Mouse (Mus musculus) layer of hippocampus, adult 8-10 months (tissue): ENCODE measurements around the gene Mink1. TPM values are rescaled to one million over a fixed set of nuclear protein-coding genes. Genes with fewer than 3 reads are reported as not detected.
A peak's percentile ranks its signal among the peaks of the same experiment; 100 is the strongest.
"Not testable (repeated sequence)": the region's sequence is repeated elsewhere in the genome, so short reads cannot be mapped to it uniquely, and the experiment has no call there.

Experiments used
- DNase-seq, 2 experiments: peaks; one replicate each; pipeline ENCODE4 v3.0.0; 2022; ENCODE audit warnings: low spot score in 2 of 2
- total RNA-seq, 4 experiments: library from RNA; stranded (reverse); gene quantifications; 2 replicates each; pipeline ENCODE4 v1.2.4; 2022

Gene Mink1
- 100 to 1,000 TPM; 419 to 496 (median 460) TPM for total RNA-seq

DNA sequence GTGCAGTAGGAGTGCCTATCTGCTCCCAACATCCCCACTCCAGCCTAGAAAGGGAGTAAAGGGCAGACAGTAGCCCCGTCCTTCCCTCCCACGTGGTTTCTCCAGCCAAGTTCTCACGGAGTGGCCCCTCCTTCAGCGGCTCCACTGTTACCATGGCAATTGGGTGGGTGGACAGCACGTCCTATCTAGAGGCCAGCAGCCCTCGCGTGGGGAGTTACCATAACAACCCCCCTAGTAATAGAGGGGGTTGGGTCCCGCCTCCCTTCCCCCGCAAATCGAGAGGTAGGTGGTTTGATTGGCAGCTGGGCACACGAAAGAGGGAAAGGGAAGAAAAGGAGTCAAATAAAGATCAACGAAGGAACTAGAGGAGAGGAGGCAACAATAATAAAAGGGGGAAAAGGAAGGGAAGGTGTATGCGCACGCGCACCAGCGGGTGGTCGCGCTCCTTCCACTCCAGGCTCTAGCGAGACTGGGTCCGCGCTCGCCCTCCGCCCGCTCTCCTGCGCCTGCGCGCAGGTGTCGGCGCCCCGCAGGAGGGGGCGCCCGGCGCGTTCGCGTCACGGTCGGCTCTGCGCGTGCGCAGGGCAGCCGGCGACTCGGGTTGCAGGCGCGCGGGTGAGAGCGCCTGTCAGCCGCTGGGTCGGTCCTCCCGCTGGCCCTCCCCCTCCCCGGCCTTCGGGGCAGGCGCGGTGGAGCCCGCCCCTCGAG is at the start of gene Mink1:
Gene Mink1 (plus strand): TSS at position 595 of the 708 bp plus-strand sequence.
- peak; percentile 86 to 92 for DNase-seq

DNA sequence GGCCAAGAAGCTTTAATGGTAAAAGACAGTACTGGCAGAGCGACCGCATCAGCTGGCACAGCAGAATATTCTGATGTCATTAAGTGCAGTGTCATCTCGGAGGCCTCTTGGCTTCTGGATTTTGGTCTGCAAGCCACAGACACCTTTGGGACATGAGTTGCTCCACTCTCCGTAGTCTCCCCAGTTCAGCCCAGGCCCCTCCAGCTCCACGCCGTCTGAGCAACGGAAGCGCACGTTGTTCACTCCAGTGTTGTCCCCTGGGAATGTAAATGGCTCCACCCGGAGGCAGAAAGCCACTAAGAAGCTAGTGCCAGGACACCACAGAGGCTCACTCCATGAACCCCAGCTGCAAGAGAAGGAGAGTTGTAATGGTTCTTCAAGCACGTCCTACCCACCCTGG is 49.2 kb upstream of the Mink1 start:
- no peak for DNase-seq

DNA sequence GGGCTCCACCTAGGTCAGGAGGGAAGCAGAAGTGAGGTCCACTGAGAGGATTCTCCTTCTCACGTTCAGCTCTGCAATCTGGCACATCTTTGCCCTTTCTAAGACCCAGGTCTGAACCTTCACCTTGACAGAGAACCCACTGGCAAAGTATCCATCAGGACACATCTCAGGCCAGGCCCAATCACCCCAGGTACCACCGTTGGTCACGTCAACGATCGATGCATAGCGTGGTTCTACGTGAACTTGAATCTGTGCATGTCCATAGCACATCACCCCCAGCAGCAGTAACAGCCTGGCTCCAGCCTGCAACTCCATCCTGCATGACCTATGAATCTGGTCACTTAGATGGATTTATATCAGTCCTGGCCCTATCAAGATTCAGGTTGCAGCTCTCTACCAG is 48.4 kb upstream of the Mink1 start, which contains the start of gene Vmo1:
Gene Vmo1 (minus strand): TSS at position 329 of the 400 bp plus-strand sequence.
- no peak for DNase-seq

DNA sequence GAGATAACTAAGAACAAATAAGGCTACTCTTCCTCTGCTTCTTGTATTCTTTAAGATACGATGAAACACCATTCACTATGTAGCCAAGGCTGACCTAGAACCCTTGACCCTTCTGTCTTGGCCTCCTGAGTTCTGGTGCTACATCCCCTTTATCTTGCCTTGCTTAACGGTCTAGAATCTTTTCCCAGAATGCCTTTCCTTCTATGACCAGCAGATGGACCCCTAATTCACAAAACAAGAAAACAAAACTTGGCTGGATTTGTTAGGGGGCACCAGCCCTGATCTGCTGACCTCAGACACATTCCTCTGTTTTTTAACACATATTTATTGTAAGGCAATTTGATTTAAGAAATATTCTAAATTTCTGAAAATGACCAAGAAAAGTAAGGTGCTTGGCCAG is 46.3 kb upstream of the Mink1 start:
- no peak for DNase-seq

DNA sequence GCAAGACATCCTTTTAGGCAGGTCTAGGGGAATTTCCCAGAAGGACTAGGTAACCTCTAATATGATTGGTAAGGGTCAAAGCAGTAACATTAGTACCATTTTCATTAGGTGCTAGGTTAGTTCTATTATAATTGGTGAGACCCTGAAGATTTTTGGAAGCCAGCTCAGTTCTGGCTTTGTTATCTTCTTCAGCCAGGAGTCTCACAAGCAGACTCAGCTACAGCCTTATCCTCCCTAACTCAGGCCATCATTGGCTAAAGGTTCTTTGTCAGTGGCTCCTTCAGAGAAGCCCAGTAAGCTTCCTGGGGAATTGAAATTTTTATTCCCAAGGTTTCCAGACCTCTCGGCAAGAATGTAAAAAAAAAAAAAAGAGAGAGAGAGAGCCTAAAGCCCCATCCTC is 44.2 kb upstream of the Mink1 start:
- DNase-seq = no peak

DNA sequence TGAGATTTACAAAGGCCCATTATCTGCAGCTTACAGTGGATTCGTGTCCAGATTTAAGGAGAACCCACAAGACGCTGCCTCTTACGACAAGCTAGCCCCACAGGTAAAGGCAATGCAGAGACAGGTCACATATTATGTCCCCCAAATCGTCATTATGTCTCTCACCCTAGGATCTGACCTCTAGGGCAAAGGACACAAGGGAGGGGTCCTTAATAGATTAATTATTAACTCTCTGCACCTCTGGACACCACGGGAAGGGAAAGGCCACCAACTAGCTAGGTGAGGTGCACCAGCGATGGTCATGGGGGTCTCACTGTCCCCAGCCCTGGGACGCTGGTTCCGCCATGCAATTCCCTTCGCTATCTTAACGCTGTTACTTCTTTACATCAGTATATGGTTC is 43.8 kb upstream of the Mink1 start, which contains the start of gene Gltpd2:
Gene Gltpd2 (plus strand): TSS at position 274 of the 400 bp plus-strand sequence.
- no peak for DNase-seq

DNA sequence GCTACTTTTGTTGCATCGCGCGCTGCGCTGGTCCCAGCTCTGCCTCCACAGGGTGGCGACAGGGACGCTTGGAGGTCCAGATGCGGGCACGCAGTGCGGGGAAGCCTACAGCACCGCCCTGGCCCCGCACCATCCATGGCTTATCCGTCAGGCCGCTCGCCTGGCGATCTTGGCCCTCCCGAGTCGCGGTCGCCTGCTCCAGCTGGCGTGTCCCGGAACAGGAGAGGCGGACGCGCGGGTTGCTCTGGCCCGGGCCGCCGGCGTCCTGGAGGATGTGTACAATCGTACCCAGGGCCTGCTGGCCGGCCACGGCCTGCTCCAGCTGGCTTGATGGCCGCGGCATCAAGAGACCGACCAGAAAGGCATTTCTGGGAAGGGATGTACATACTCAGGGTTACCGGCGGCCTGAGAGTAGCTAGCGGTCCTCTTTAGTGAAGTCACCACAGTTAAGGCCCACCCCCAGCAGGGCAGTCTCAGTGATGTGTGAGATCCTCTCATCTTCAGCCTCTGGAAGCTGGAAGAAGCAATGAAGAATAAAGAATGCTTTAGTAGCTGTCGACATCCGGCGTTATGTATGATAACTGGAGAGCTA is 42.4 kb upstream of the Mink1 start:
- DNase-seq = no peak

DNA sequence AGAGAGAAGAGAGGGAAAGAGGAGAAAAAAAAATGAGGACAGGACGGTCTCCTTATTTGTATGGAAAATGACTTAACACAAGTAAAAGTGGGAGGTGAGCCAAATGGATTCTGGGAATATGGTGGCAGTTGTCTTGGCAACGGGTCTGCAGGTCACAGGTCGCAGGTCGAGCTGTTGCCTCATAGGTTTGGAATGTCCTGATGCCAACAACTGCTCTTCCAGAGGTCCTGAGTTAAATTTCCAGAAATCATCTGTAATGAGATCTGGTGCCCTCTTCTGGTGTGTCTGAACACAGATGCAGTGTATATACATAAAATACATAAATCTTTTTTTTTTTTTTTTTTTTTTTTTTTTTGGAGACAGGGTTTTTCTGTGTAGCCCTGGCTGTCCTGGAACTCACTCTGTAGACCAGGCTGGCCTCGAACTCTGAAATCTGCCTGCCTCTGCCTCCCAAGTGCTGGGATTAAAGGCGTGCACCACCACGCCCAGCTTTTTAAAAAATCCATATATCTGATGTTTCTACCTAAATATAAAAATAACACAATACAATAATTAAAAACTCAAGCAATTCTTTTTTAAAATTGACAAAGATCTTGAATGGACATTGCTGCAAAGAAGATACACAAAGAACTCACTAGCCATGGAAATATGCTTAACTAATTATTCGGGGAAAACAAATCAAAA is 39.2 kb upstream of the Mink1 start:
- not testable (repeated sequence) for DNase-seq

DNA sequence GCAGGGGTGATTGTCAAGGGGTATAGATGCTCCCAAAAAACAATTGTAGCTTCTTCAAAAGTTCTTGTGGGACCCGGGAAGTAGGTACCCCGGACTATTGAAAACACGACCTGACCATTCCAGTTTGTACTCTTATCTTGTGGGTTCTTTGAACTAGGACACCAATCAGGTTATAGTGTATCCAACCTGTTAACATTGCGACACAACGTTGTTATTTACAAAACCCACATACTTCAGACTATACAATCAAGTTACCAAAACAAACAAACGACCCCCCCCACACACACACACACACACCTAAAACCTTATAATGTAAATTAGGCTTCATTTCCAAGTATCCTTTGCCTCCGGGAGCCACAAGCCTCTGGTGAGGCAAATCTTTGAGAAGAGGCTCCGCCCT is 37.9 kb upstream of the Mink1 start:
- DNase-seq = no peak

DNA sequence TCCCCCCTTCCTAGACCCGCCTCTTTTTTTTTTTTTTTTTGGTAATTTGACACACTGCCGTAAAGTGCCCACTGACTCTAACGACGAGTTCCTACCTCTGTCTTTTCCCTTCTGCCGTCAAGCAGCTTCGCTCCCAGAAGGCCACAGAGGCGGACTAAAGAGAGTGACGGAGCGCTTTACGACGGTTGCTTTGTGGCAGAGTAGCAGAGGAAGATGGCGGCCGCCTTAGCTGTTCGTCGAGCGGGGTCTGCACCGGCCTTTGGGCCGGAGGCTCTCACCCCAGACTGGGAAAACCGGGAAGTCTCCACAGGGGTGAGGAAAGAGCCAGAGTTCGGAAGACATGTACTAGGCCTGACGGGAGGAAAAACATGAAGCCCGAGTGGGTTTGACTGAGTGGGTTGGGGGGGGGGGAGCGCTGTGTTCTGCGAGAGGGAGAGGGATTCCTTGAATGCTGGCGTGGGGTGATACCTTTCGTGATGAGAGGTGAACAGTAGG is 37.5 kb upstream of the Mink1 start, which contains the start of gene Psmb6:
Gene Psmb6 (plus strand): TSS at position 184 of the 495 bp plus-strand sequence.
- peak; percentile 93 to 95 for DNase-seq

DNA sequence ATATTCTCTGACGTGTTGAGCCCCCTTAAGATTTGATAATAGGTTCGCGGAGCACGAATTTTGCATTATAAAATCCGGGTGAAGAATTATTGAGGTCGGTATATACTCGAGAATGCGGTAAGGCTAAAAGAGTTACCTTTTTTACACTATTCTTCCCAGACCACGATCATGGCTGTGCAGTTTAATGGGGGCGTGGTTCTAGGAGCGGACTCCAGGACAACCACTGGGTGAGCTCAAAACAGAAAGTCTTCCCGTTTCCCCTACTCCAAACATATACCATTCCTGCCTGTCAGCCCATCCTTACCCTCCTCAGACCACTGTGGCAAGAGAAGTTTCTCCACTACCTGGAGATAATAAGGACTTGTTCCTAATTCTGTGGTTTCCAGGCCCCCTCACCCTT is 37.0 kb upstream of the Mink1 start:
- DNase-seq = no peak

DNA sequence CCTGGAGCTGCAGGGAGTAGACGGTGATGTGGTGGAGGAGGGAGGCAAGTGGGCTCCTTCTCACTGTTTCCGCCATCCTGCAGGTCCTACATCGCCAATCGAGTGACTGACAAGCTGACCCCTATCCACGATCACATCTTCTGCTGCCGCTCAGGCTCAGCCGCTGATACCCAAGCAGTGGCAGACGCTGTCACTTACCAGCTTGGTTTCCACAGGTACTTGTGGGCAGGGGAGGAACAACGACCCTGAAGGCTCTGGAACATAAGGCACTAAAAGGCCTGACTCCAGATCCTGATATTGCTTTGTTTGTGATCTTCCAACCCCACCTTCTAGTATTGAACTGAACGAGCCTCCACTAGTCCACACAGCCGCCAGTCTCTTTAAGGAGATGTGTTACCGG is 36.5 kb upstream of the Mink1 start:
- no peak for DNase-seq

DNA sequence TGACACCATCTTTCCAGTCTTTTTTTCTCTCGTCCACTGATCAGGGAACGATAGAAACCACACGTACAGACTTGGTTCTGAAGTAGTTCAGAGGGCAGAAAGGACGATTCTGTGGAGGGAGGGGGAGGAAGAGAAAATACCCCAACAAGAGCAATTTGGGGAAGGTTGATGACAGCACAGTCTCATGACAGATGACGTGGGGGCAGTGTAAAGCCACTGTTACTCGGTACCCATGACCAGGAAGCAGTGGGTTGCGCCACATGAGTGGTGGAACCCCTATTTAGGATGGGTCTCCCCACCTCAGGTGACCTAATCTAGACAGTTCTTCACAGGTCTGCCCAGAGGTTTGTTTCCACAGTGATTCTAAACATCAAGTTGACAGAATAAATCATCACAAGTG is 34.1 kb upstream of the Mink1 start:
- DNase-seq = no peak

DNA sequence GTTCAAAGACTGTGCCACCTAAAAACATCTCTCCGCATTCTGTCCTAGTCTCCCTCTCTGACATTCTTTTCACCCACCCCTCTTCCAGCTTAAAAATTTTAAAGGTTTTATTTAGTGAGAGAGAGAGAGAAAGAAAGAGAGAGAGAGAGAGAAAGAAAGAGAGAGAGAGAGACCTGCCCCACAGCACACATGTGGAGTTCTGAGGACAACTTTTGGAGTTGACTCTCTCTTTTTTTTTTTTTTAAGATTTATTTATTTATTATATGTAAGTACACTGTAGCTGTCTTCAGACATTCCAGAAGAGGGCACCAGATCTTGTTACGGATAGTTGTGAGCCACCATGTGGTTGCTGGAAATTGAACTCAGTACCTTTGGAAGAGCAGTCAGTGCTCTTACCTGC is 31.6 kb upstream of the Mink1 start:
- not testable (repeated sequence) for DNase-seq

DNA sequence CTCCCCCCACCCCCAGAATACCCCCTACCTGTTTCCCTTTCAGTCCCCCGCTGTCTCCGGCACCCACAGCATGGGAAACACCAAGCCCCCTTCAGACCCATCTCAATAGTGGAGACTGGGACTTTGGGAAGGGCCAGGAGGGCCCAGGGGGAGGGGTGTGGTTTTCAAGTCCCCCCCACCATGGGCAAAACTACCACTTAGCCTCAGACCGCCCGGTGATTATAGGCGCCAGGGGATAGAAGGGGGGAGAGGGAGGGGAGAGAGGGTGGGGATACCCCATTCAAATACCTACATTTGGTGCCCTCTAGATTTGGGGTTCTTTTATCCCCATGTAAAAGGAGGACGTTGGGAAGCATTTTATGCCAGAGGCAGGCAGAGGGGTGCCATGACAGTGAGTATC is 29.8 kb upstream of the Mink1 start, which contains the start of gene Gm40193:
Gene Gm40193 (minus strand): TSS at position 101 of the 400 bp plus-strand sequence.
- DNase-seq = no peak

DNA sequence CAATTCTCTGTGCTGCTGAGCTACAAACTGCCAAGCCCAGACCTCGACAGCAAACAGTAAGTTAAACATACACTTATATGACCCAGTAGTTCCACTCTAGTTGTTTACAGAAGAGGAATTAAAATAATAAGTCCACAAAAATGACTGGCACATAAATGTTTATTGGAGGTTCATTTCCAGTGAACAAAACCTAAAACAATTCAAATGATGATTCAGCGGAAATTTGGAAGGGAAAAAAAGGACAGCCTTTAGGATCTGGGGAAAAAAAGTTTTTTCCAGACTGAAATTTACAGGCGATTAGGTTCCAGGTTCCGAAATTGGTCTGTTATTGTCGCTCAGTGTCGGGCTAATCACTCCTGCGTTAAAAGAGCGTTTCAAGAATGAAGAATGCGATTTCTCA is 23.3 kb upstream of the Mink1 start:
- no peak for DNase-seq

DNA sequence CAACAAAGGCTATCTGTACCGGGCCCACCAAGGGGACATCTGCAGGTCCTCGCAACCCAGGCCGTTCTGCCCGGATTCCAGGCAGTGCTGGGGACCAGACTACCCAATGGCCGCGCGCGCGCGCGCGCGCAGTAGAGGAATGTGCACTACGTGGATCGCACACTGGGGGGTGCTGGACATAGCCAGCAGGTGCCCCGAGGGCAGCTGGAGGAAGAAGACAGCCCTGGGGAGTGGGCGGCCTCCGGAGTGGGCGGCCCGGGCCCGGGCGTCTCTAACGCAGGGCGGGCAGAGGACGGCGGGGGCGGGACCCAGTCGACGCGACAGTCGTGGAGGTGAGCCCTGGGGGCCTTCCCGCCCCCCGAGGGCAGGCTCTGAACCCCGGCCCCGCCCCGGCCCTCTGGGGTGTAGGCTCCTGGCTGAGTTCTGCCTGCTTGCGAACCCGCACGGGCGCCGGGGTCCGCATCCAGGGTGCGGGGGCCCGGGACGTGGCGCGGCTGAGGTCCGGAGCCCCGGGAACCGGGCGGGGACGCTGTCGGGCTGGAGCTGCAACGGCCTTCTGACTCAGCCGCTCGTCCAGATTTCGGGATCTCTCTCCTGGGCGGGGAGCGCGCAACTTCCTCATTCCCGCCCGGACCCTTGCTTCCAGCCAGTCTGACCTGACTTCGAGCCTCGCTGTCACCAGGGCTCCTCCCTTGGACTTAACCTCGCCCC is 22.6 kb upstream of the Mink1 start, which contains the start of gene Pld2:
Gene Pld2 (plus strand): TSS at position 188 of the 711 bp plus-strand sequence.
- DNase-seq = peak; percentile 63 to 64

DNA sequence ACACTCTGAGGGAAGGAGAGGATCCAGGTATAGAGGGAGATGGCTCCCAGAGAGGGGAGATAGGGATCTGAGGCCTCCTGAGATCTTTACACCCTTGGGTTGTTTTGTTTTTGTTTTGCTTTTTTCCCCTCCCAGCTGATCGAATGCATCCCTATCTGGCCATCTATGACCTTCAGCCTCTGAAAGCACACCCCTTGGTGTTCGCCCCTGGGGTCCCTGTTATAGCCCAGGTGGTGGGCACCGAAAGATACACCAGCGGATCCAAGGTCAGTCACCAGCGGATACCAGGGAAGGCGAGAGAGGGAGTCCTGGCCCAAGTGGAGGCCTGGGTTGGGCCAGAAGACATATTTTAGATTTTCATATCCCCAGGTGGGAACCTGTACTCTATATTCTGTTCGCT is 21.8 kb upstream of the Mink1 start:
- DNase-seq = no peak

DNA sequence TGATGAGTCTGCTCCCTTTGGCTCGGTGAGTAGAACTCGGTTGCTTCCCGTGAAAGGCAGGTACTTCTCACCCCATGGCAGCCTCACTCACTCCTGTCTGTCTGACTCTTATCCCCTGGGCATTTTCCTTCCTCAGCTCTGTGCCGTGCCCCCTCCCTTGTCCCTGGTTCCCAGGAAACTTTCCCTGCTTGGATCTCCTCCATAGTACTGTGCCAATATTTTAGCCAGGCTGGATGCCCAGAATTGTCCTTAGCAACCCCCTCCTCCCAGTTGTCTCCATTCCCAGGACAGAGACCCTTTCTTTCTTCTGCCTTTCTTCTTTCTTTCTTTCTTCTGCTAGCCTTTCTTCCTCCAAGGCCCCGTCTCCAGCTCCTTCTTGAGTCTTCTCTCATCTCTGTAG is 21.3 kb upstream of the Mink1 start:
- no peak for DNase-seq

DNA sequence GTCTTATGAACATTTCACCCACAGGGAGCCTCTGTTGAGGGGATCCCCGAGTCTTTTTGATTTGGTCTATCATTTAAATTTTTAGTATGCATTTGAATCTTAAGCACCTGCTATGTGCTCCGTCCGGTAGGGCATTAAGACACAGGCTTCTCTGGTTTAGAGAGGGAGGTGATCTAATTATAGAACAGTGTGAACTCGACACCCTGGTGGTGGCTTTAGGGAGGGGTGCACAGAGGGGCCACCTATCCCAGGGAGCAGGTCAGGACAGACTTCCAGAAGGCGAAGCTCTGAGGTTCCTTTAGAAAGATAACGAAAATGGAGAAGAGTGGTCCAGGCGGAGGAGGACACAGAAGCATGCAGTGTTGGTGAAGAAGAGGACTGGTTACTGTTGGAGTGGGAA is 18.2 kb upstream of the Mink1 start:
- DNase-seq = no peak

DNA sequence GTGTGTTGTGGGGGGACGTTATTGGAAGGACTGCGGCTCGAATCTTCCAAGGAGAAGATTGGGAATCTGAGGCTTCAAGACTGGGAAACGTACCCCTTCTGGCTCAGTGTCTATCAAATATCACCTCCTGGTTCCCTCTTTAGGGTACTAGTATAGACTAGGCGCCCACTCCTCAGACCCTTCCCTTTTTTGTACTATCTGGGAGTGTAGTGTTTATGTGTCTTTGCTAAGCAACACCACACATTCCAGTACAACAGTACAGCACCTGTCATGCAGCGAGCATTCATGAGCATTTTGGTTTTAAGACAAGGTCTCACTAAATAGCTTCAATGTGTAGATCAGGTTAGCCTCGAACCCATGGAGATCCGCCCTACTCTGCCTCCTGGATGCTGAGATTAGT is 11.2 kb upstream of the Mink1 start:
- DNase-seq = no peak
